Mouse (Mus musculus): ENCODE measurements at regions not wholly inside any gene's neighbourhood (a gene's known extent, or its start where the extent isn't known, plus 50 kb on each side); places are given as distances from the start of the nearest gene placed in this dataset.

GRCm38 (mm10) chr3:146348921-146349320 lies 55.5 kb upstream of the Ssx2ip start:
- TF ChIP-seq CTCF (IDR thresholded peaks at IDR 0.05; ENCODE audit: low read depth) (no peak), EP300 (IDR thresholded peaks at IDR 0.05; ENCODE audit: low read depth) (no peak)
